Comparison of ENCODE assay signal across 16 mouse cellular contexts in the genomic region with DNA sequence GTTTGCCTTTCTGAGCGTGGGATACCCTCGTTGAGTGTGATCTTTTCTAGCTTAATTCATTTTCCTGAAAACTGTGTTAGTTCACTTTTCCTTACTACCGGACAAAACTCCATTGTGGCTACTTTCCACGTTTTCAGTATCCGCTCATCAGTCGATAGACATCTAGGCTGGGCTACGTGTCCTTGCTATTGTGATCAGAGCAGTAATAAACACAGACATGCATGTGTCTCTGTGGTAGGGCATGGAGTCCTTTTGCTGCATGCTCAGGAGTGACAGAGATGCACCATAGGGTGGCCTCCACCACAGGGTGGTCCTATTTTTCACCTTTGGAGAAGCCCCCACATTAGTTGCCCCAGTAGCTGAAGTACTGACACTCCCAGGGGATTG. TPM values are rescaled to one million over a fixed set of nuclear protein-coding genes. Genes with fewer than 3 reads are reported as not detected.
DNase-seq lines count a peak whose midpoint lies in the region; ATAC-seq and TF ChIP-seq lines count a peak whose summit lies in the region.
"Had no signal": no experiment of that assay in that cellular context is flagged by ENCODE, and none has a peak within 500 bp of the region (broad histone marks: within the 10 kb centered on the region; RNA-seq: fewer than 3 reads in every experiment).

No protein-coding gene starts in this region.

- no peak for ATAC-seq in heart, embryonic 15.5 days (replicated peaks; ENCODE audit: insufficient number of reproducible peaks, insufficient read depth, low FRiP score, low read depth)
- ATAC-seq in lung, embryonic 14.5 days (ENCODE audit: insufficient read depth): no peak
- ATAC-seq in embryonic facial prominence, embryonic 14.5 days (ENCODE audit: low read depth): no peak
- ATAC-seq in limb, embryonic 15.5 days (ENCODE audit: insufficient number of reproducible peaks, low FRiP score, low TSS enrichment, low read depth): no peak
- ATAC-seq: midbrain, embryonic 13.5 days had no signal

- TF ChIP-seq CTCF in lung, embryonic 14.5 days (IDR thresholded peaks at IDR 0.05; ENCODE audit: low read depth): no peak

- no peaks in the 10 kb centered on the region for H3K9me3 ChIP-seq in heart, embryonic 15.5 days (replicated peaks)
- H3K9me3 ChIP-seq in lung, embryonic 14.5 days (ENCODE audit: low read depth, low read length): no peaks in the 10 kb centered on the region
- no peaks in the 10 kb centered on the region for H3K9me3 ChIP-seq in embryonic facial prominence, embryonic 14.5 days (ENCODE audit: control insufficient read depth, low read length)
- H3K9me3 ChIP-seq in limb, embryonic 15.5 days: no peaks in the 10 kb centered on the region
- H3K9me3 ChIP-seq: forebrain, embryonic 10.5 days; hindbrain, embryonic 15.5 days; midbrain, embryonic 13.5 days had no signal

- no peak overlapping the region for H3K4me2 ChIP-seq in heart, embryonic 15.5 days
- H3K4me2 ChIP-seq in lung, embryonic 14.5 days: peak overlapping the region; percentile 40
- no peak overlapping the region for H3K4me2 ChIP-seq in embryonic facial prominence, embryonic 14.5 days (ENCODE audit: low read depth, low read length)
- H3K4me2 ChIP-seq in limb, embryonic 15.5 days: no peak overlapping the region
- H3K4me2 ChIP-seq: hindbrain, embryonic 15.5 days; midbrain, embryonic 13.5 days had no signal

- peak overlapping the region; percentile 51 for H3K27ac ChIP-seq in heart, embryonic 15.5 days
- H3K27ac ChIP-seq in lung, embryonic 14.5 days (ENCODE audit: low read depth): peak overlapping the region; percentile 19; the same call in 1 of the 2 replicates
- H3K27ac ChIP-seq in embryonic facial prominence, embryonic 14.5 days (replicated peaks; ENCODE audit: low read depth, low read length): peak overlapping the region; percentile 23; the same call in 1 of the 2 replicates
- 0 out of 2 replicates have a peak overlapping the region, but pooled peaks have one; percentile 22 for H3K27ac ChIP-seq in limb, embryonic 15.5 days
- H3K27ac ChIP-seq: forebrain, embryonic 10.5 days; hindbrain, embryonic 15.5 days; midbrain, embryonic 13.5 days had no signal

- peaks cover 17% of the 10 kb centered on the region for H3K4me1 ChIP-seq in heart, embryonic 15.5 days (replicated peaks)
- peaks cover 24% of the 10 kb centered on the region for H3K4me1 ChIP-seq in lung, embryonic 14.5 days (ENCODE audit: insufficient read depth)
- peaks cover 41% of the 10 kb centered on the region for H3K4me1 ChIP-seq in embryonic facial prominence, embryonic 14.5 days (ENCODE audit: control insufficient read depth, insufficient read depth, low read length)
- peaks cover 39% of the 10 kb centered on the region for H3K4me1 ChIP-seq in limb, embryonic 15.5 days
- H3K4me1 ChIP-seq: hindbrain, embryonic 15.5 days had no signal

- no peak for DNase-seq in heart, postnatal 10 days
- no peak for DNase-seq in lung, embryonic 14.5 days
- DNase-seq in lung, adult 18-20 months: no peak
- DNase-seq in embryonic facial prominence, embryonic 14.5 days (ENCODE audit: low spot score): no peak
- no peak for DNase-seq in spleen, adult 12 weeks (ENCODE audit: low spot score)
- DNase-seq: cerebellum, postnatal 25 days; gastrocnemius, postnatal 25 days; liver; lung, postnatal 14 days; right cerebral cortex, adult 18-20 months; thymus, adult 18-20 months had no signal

- H3K9ac ChIP-seq in heart, embryonic 15.5 days: no peak overlapping the region
- no peak overlapping the region for H3K9ac ChIP-seq in lung, embryonic 14.5 days
- no peak overlapping the region for H3K9ac ChIP-seq in embryonic facial prominence, embryonic 14.5 days (ENCODE audit: low read depth, low read length)
- no peak overlapping the region for H3K9ac ChIP-seq in limb, embryonic 15.5 days
- H3K9ac ChIP-seq: hindbrain, embryonic 15.5 days; midbrain, embryonic 13.5 days had no signal

- WGBS in heart, embryonic 15.5 days: 66% methylated on average over 7 of the region's 7 CpGs
- WGBS in lung, embryonic 14.5 days: 51% methylated on average over 7 of the region's 7 CpGs
- WGBS in embryonic facial prominence, embryonic 14.5 days: 60% methylated on average over 7 of the region's 7 CpGs
- WGBS in limb, embryonic 15.5 days: 71% methylated on average over 7 of the region's 7 CpGs

- intact Hi-C loops in heart, postnatal 10 days (cut with DNase I): no loop called here

- H3K4me3 ChIP-seq in heart, embryonic 15.5 days: no peak overlapping the region
- H3K4me3 ChIP-seq in lung, embryonic 14.5 days (ENCODE audit: low read depth, low read length): no peak overlapping the region
- H3K4me3 ChIP-seq in embryonic facial prominence, embryonic 14.5 days (ENCODE audit: low read depth, low read length): no peak overlapping the region
- no peak overlapping the region for H3K4me3 ChIP-seq in limb, embryonic 15.5 days
- H3K4me3 ChIP-seq: forebrain, embryonic 10.5 days; hindbrain, embryonic 15.5 days; midbrain, embryonic 13.5 days had no signal

- no peaks in the 10 kb centered on the region for H3K27me3 ChIP-seq in heart, embryonic 15.5 days
- no peaks in the 10 kb centered on the region for H3K27me3 ChIP-seq in lung, embryonic 14.5 days (ENCODE audit: insufficient read depth, low read length)
- no peaks in the 10 kb centered on the region for H3K27me3 ChIP-seq in embryonic facial prominence, embryonic 14.5 days (replicated peaks; ENCODE audit: control insufficient read depth, insufficient read depth, low read length)
- no peaks in the 10 kb centered on the region for H3K27me3 ChIP-seq in limb, embryonic 15.5 days
- H3K27me3 ChIP-seq: hindbrain, embryonic 15.5 days; midbrain, embryonic 13.5 days had no signal

- H3K36me3 ChIP-seq in heart, embryonic 15.5 days: no peaks in the 10 kb centered on the region
- peaks cover 7% of the 10 kb centered on the region; the same call in 1 of the 2 replicates for H3K36me3 ChIP-seq in lung, embryonic 14.5 days (ENCODE audit: insufficient read depth)
- H3K36me3 ChIP-seq in embryonic facial prominence, embryonic 14.5 days (ENCODE audit: control insufficient read depth, insufficient read depth, low read length): no peaks in the 10 kb centered on the region
- H3K36me3 ChIP-seq in limb, embryonic 15.5 days: no peaks in the 10 kb centered on the region
- H3K36me3 ChIP-seq: hindbrain, embryonic 15.5 days; midbrain, embryonic 13.5 days had no signal

RNA-seq across cellular contexts. Expression of gene Arhgap28, which starts 7.2 kb away (rescaled TPM):
- polyA plus RNA-seq in heart, embryonic 15.5 days (2015; fragmentation: Nextera tagmentation; extraction: Ambion mirVana): 11.6 and 16.3 TPM in 2 replicates
- total RNA-seq in heart, postnatal 10 days (2021): 10 to 100 TPM in 1 of 2 experiments, 1 to 10 TPM in 1; 6.3 to 10.7 TPM
- polyA plus RNA-seq in lung, embryonic 14.5 days (2014; fragmentation: Nextera tagmentation; extraction: Ambion mirVana): 70.4 and 71.4 TPM in 2 replicates
- polyA plus RNA-seq in embryonic facial prominence, embryonic 14.5 days (2014; fragmentation: Nextera tagmentation; extraction: Ambion mirVana): 49.2 and 59.2 TPM in 2 replicates
- polyA plus RNA-seq in limb, embryonic 15.5 days (2015; fragmentation: Nextera tagmentation; extraction: Ambion mirVana): 41.5 and 42.0 TPM in 2 replicates
